Mouse (Mus musculus) heart, postnatal 14 days (tissue): ENCODE measurements around the gene Gla. TPM values are rescaled to one million over a fixed set of nuclear protein-coding genes. Genes with fewer than 3 reads are reported as not detected.

Source experiments
- DNase-seq, 2 experiments: peaks; one replicate each; pipeline ENCODE4 v3.0.0; 2021 to 2022
- intact Hi-C: fragments of 180-260 bp; cut with DNase I; formaldehyde crosslinking; loops from one replicate; pipeline ENCODE4 v1.15.1; 2025
- long read RNA-seq, 2 experiments: library from polyadenylated mRNA; stranded (forward); transcript quantifications; one replicate each; pipeline ENCODE4 v2.0.0; 2021
- total RNA-seq, 2 experiments: library from RNA; stranded (reverse); gene quantifications; 2 replicates each; pipeline ENCODE4 v1.2.3; 2021

Gla gene
- 1 to 10 TPM; 1.7 to 1.9 TPM for total RNA-seq
- long read RNA-seq, experiment 1, partial matches to known transcripts: 0 of 1 reads
- long read RNA-seq, experiment 1, other reads (novel, unspliced or antisense): 0 of 1 reads
- long read RNA-seq, experiment 2, partial matches to known transcripts: 0 of 1 reads
- long read RNA-seq, experiment 2, other reads (novel, unspliced or antisense): 0 of 1 reads

DNA sequence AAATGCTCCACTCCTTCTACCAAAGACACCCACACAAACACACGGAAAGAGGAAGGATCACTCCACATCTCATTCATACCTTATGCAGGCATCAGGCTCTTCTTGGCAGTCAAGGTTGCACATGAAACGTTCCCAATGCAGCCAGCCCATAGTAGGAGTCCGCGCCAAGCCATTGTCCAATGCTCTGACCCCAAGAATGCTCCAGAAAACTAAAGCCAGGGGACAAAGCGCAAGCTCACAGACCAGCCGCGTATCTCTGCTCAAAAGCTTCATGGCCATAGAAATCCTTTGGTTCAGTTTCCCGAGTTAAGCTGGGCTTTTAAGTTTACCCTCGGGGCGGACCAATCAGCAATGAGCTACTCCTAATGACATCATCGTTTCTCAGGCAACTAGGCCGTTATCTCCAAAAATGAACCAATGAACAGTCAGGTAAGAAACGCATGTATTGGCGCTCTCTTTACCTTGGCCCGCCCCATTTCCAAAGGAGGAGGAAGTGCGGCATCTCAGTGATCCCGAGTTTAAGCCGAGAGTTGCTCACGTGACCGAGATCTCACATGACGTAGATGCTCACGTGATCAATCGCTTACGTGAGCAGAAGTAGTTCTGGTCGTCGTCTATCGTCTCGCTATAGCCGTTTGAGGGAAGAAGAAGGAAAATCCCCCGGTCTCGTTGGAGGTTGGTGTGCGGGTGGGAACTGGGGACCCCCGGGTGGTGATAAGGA lies at the start of gene Gla, which contains the start of gene Hnrnph2:
TSS of gene Gla (minus strand) at position 467 of the 721 bp plus-strand sequence.
TSS of gene Hnrnph2 (plus strand) at position 521 of the 721 bp plus-strand sequence.
- DNase-seq: peak; percentile 83 to 88
- intact Hi-C loops: loop anchor here (10.0 kb wide), 1 partner anchor 154 kb away; the partner anchor contains the start of genes Armcx3 and Armcx6

DNA sequence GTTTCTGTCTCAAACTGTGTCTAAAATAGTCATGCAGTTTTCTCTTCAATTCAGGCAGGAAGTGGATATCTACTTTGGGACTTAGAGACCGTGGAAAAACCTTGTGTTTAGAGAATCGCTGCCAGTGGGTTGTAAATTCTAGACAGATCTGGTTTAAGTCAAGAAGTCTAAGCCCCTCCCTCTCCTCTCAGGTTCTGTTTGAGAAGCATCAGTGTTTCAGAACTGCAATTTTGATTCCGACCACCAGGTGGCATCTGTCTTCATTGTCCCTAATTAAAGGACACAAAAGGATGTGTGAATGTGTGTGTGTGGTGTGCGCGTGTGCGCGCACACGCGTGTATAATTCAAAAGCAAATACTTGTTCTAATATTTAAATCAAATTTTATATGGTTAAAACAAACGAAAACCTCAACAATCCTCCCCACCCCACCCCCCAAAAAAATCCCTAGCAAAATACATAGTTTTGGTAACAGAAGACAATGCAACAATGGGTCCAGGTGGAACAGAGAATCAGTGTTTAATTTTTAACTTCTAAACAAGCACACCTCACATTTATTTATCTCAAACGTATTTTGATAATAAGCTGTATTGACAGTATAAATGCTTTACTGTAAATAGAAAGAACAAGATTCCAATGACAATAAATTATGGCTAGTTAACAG lies 47.2 kb upstream of the Gla start:
- intact Hi-C loops: loop anchor here (5.0 kb wide), 1 partner anchor 39 kb away; the partner anchor contains the start of gene Armcx4
- DNase-seq: peak; percentile 68 to 84

GRCm38 (mm10) chrX:134647421-134647820 lies 46.5 kb upstream of the Gla start:
- no peak for DNase-seq
- intact Hi-C loops: loop anchor here (2.0 to 5.0 kb wide), 2 partner anchors 40 to 73 kb away; partner anchors contain the start of gene Armcx4

DNA sequence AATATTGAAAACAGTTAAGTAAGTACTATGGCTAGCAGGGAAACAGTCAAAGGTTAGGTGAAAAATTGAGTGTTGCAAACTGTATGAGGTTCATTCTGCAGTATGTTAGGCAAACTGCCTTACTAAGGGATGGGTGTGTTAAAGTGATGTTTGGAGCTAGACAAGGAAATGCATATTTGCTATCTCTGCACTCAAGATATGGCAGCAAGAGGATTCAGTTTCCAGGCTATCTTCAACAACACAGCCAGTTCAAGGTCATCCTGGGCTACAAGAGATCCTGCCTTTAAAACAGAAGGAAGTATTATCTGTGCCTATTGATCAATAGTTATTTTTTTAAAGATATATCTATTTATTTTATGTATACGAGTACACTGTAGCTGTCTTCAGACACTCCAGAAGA lies 45.4 kb upstream of the Gla start:
- intact Hi-C loops: loop anchor here (2.0 to 5.0 kb wide), 2 partner anchors 41 to 74 kb away; partner anchors contain the start of gene Armcx4
- DNase-seq: no peak

GRCm38 (mm10) chrX:134641000-134641760 lies 40.3 kb upstream of the Gla start:
- DNase-seq: no peak
- intact Hi-C loops: no loop called here

DNA sequence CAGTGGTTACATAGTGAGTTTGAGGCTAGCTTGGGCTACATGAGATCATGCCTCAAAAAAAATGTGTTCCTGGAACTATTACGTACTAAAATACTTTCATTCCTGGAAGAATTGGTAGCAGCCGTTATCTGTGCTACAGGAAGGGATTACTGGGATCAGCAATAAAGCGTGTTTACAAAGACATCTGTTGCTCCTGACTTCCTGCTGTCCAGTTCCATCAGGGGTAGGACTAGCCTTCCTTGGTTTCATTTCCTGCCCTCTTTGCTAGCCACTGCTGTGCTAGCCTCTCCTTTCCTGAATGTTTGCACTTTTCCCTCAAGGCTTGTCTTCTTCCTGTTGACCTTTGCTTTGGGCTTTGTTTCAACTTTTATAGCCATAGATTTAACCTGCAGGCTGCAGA lies 34.9 kb upstream of the Gla start:
- intact Hi-C loops: no loop called here
- no peak for DNase-seq

GRCm38 (mm10) chrX:134635111-134635510 lies 34.2 kb upstream of the Gla start:
- DNase-seq: no peak
- intact Hi-C loops: no loop called here

- DNase-seq: no peak
- intact Hi-C loops: no loop called here
Observed at GRCm38 (mm10) chrX:134632710-134633109, 31.8 kb upstream of the Gla start.

DNA sequence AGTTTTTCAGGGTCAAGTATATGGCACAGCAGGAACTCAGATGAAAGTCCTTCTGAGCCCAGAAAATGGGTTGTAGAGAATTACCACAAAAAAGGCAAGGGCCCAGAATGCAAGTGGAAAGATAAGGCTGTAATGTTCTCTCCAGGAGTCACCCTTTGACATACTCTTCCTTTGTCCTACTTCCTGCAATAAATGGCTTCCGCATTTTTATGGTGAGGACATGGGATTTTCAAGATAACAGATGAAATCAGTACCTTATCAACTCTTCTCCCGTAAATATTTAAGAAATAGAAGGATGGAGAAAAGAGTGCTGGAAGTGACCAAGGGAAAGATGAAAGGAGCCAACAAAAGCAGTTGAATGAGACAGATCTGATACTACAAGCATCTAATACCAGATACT lies 27.3 kb upstream of the Gla start:
- no peak for DNase-seq
- intact Hi-C loops: no loop called here

GRCm38 (mm10) chrX:134623350-134623749 lies 22.4 kb upstream of the Gla start:
- intact Hi-C loops: no loop called here
- no peak for DNase-seq

DNA sequence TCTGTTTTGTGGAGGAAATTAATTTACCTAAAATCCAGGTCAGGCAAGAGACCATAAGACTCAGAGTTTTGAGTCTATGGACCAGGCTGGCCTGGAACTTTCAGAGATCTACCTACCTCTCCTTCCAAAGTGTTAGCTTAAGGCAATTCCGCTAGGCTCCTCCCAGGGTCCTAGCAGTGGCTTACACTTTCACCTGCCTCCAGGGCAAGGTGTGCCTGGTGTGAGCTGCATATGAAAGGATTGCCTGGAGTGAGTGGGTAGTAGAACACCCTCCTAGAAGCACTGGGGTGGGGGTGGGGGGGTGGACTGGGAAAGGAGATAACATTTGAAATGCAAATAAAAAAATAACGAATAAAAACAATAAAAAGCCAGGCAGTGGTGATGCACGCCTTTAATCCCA lies 20.8 kb upstream of the Gla start:
- no peak for DNase-seq
- intact Hi-C loops: no loop called here

DNA sequence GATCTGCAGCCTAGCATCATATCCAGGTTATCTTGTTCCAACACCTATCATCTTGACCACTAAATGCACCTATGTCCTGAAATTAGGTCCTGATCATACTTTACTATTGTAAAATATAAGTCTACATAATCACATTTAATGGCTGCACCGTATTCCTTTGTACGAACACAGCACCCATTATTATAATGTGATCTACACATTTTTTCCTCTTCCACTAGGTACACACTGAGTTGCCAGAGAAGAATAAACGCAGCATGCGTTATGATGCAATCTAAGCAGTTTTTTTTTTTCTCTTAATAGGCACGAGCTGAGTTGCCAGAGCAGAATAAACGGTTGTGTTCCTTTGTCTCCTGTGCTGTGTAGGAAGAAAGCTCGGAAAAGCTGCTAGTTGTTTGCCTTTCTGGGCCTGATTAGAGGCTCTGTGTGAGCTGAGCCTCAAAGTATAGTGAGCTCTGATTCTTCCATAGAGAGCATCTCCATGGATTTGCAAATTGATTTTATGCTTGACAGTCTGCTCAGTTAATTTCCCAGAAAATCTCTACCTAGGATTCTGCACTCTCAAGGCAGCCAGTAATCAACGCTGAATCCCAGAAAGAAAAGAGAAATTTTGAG lies 19.4 kb upstream of the Gla start:
- no peak for DNase-seq
- intact Hi-C loops: no loop called here

- no peak for DNase-seq
- intact Hi-C loops: no loop called here
Observed at GRCm38 (mm10) chrX:134619695-134620094, 18.8 kb upstream of the Gla start.

GRCm38 (mm10) chrX:134614306-134614705 lies 13.4 kb upstream of the Gla start:
- intact Hi-C loops: loop anchor here (5.0 kb wide), 3 partner anchors 103 to 303 kb away; partner anchors contain the start of gene Armcx1

DNA sequence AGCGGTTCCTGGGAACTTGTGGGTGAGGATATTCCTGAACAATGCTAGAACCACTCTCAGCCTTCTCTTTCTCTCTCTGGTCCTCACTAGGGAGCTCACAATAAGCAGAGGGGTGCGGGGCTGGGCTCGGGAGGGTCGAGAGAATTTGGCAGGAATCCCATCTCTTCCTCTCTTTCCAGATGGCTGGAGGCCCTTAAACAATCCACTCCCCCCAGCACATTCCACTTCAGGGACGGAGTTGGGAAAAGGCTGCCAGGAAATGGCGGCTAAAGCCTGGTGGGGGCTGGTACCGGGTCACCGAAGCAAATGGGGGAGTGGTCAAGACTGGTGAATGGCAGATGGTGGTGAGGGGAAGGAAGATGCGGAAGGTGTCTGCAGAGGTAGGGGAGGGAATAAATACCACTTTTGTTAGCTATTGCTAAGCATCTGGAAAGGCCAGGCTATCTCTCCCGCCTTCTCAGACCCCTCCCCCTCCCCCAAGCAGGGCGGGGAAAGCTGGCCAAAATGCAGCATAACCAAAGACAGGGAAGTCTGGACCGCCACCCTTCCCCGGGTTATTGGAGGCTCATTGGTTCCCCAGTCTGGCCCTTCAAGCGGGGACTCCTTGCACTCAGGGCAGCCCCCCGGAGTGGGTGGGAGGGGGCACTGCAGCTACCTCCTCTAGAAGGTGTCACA lies 11.5 kb upstream of the Gla start:
- intact Hi-C loops: loop anchor here (5.0 kb wide), 3 partner anchors 105 to 305 kb away; partner anchors contain the start of gene Armcx1
- DNase-seq: peak; percentile 38 to 61

More at GRCm38 (mm10) chrX:134614306-134614705, 13.4 kb upstream of the Gla start:
- peak in 1 of 2 experiments; percentile 9 for DNase-seq

DNA sequence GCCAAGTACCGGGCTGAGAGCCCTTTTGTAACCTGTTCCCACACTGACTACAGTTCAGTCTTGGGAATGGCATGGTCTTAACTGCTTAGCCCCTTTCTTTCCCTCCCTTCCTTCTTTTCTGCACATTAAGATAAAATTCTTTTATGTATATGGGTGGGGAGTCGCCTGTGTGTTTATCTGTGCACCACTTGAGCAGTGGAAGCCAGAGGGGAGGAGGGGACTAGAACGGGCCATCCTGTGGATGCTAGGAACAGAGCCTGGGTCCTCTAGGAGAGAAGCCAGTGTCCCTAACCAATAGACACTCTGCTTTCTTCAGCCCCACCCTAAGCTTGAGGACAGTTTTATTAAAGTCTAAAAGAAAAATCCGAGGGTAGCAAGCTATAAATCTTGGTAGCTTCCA lies 10.1 kb upstream of the Gla start:
- intact Hi-C loops: loop anchor here (5.0 kb wide), 3 partner anchors 106 to 306 kb away; partner anchors contain the start of gene Armcx1
- DNase-seq: no peak

- peak; percentile 3 to 20 for DNase-seq
- intact Hi-C loops: loop anchor here (10.0 kb wide), 1 partner anchor 145 kb away; the partner anchor contains the start of genes Armcx3 and Armcx6
Observed at GRCm38 (mm10) chrX:134609472-134609871, 8.5 kb upstream of the Gla start.

GRCm38 (mm10) chrX:134601380-134602120 lies 625 bp upstream of the Gla start:
- DNase-seq: no peak
- intact Hi-C loops: loop anchor here (10.0 kb wide), 1 partner anchor 153 kb away; the partner anchor contains the start of genes Armcx3 and Armcx6
